Mouse (Mus musculus): ENCODE measurements around the gene Olfr1189. TPM values are rescaled to one million over a fixed set of nuclear protein-coding genes. Genes with fewer than 3 reads are reported as not detected.

The Olfr1189 gene
- not detected in 2 replicates for polyA plus RNA-seq (2012; rRNA removed)

GRCm38 (mm10) chr2:88586154-88586553 is at the start of gene Olfr1189:
Gene Olfr1189, plus strand, starts transcription at chr2:88586454.

GRCm38 (mm10) chr2:88556635-88557034 is 29.6 kb upstream of the Olfr1189 start, which contains the start of gene Olfr1188:
Gene Olfr1188, plus strand, starts transcription at chr2:88556935.

GRCm38 (mm10) chr2:88640242-88640641 is 54.0 kb downstream of the Olfr1189 start, which contains the start of gene Olfr1191-ps1:
Gene Olfr1191-ps1, plus strand, starts transcription at chr2:88640542.

Other genes with a start within 250 kb of the Olfr1189 start
- gene Olfr1176, start 249.7 kb upstream of the Olfr1189 start, polyA plus RNA-seq (2012; rRNA removed), result not detected in 2 replicates
- not detected in 2 replicates for gene Olfr1177-ps, start 240.0 kb upstream of the Olfr1189 start, polyA plus RNA-seq (2012; rRNA removed)
- not detected in 2 replicates for gene Olfr1178, start 199.4 kb upstream of the Olfr1189 start, polyA plus RNA-seq (2012; rRNA removed)
- gene Olfr1179, start 180.0 kb upstream of the Olfr1189 start, polyA plus RNA-seq (2012; rRNA removed), result not detected in 2 replicates
- gene Olfr1180, start 167.3 kb upstream of the Olfr1189 start, polyA plus RNA-seq (2012; rRNA removed), result not detected in 2 replicates
- gene Olfr1181, start 160.3 kb upstream of the Olfr1189 start, polyA plus RNA-seq (2012; rRNA removed), result not detected in 2 replicates
- not detected in 2 replicates for gene Gm13757, start 137.3 kb upstream of the Olfr1189 start, polyA plus RNA-seq (2012; rRNA removed)
- gene Olfr1183, start 131.6 kb upstream of the Olfr1189 start, polyA plus RNA-seq (2012; rRNA removed), result not detected in 2 replicates
- not detected in 2 replicates for gene Olfr1184, start 102.9 kb upstream of the Olfr1189 start, polyA plus RNA-seq (2012; rRNA removed)
- gene Olfr1185-ps1, start 93.1 kb upstream of the Olfr1189 start, polyA plus RNA-seq (2012; rRNA removed), result not detected in 2 replicates
- not detected in 2 replicates for gene Olfr1186, start 67.9 kb upstream of the Olfr1189 start, polyA plus RNA-seq (2012; rRNA removed)
- gene Olfr1188, start 29.5 kb upstream of the Olfr1189 start, polyA plus RNA-seq (2012; rRNA removed), result not detected in 2 replicates
- not detected in 2 replicates for gene Olfr1191-ps1, start 54.1 kb downstream of the Olfr1189 start, polyA plus RNA-seq (2012; rRNA removed)
- gene Olfr1192-ps1, start 62.1 kb downstream of the Olfr1189 start, polyA plus RNA-seq (2012; rRNA removed), result not detected in 2 replicates
- gene Olfr1193, start 89.2 kb downstream of the Olfr1189 start, polyA plus RNA-seq (2012; rRNA removed), result not detected in 2 replicates
- not detected in 2 replicates for gene Olfr1195, start 102.7 kb downstream of the Olfr1189 start, polyA plus RNA-seq (2012; rRNA removed)
- gene Olfr1196, start 118.1 kb downstream of the Olfr1189 start, polyA plus RNA-seq (2012; rRNA removed), result not detected in 2 replicates
- not detected in 2 replicates for gene Olfr1197, start 145.9 kb downstream of the Olfr1189 start, polyA plus RNA-seq (2012; rRNA removed)
- gene Olfr1198, start 164.9 kb downstream of the Olfr1189 start, polyA plus RNA-seq (2012; rRNA removed), result not detected in 2 replicates
- gene Olfr1199, start 174.0 kb downstream of the Olfr1189 start, polyA plus RNA-seq (2012; rRNA removed), result not detected in 2 replicates
- gene Olfr1200, start 184.0 kb downstream of the Olfr1189 start, polyA plus RNA-seq (2012; rRNA removed), result not detected in 2 replicates
- not detected in 2 replicates for gene Olfr1201, start 206.6 kb downstream of the Olfr1189 start, polyA plus RNA-seq (2012; rRNA removed)
- not detected in 2 replicates for gene Olfr1202, start 228.0 kb downstream of the Olfr1189 start, polyA plus RNA-seq (2012; rRNA removed)
- not detected in 2 replicates for gene Olfr1205, start 243.3 kb downstream of the Olfr1189 start, polyA plus RNA-seq (2012; rRNA removed)